Mouse (Mus musculus) ES-E14 (cell line): ENCODE results near the gene Rab35. TPM values are rescaled to one million over a fixed set of nuclear protein-coding genes. Genes with fewer than 3 reads are reported as not detected.
A peak's percentile ranks its signal among the peaks of the same experiment; 100 is the strongest.

Experiments used
- DNase-seq: peaks from one replicate; pipeline ENCODE4 v3.0.0-alpha.2; 2013; ENCODE audit warnings: low read depth, low spot score
- H3K27ac ChIP-seq: 2 replicates; pipeline ENCODE4 v1.5.1; 2012; ENCODE audit warnings: low read depth, mild to moderate bottlenecking, low read length, moderate library complexity, mixed read lengths; ENCODE audit not compliant: poor library complexity, insufficient read depth, severe bottlenecking
- H3K36me3 ChIP-seq: 2 replicates; pipeline ENCODE4 v1.6.1; 2012; ENCODE audit warnings: mild to moderate bottlenecking, low read length, moderate library complexity, mixed read lengths; ENCODE audit not compliant: control insufficient read depth, poor library complexity, insufficient read depth, severe bottlenecking
- H3K4me1 ChIP-seq, 2 experiments: fragments of 150-350 bp in 1 of 2; sonication (generic) in 1 of 2; 2 replicates each; pipeline ENCODE4 v1.6.1; 2012; ENCODE audit warnings: low read length in 2 of 2, mild to moderate bottlenecking in 1 of 2, mixed read lengths in 1 of 2; ENCODE audit not compliant: control insufficient read depth in 2 of 2, insufficient read depth in 2 of 2, poor library complexity in 1 of 2
- H3K4me3 ChIP-seq, 2 experiments: fragments of 150-350 bp in 1 of 2; sonication (generic) in 1 of 2; 2 replicates each; pipeline ENCODE4 v1.5.1; 2012; ENCODE audit warnings: low read length in 2 of 2, low read depth in 1 of 2, mild to moderate bottlenecking in 1 of 2, mixed read lengths in 1 of 2; ENCODE audit not compliant: insufficient read depth in 1 of 2, poor library complexity in 1 of 2, severe bottlenecking in 1 of 2
- H3K9ac ChIP-seq: 2 replicates; pipeline ENCODE4 v1.6.1; 2012; ENCODE audit warnings: low read depth, mild to moderate bottlenecking, low read length, mixed read lengths; ENCODE audit not compliant: poor library complexity, insufficient read depth, severe bottlenecking
- H3K9me3 ChIP-seq: fragments of 150-350 bp; sonication (generic); 2 replicates; pipeline ENCODE4 v1.6.1; 2012; ENCODE audit warnings: low read depth, mild to moderate bottlenecking, low read length; ENCODE audit not compliant: control insufficient read depth, insufficient read depth
- CHD2 ChIP-seq: IDR thresholded peaks from 2 replicates; pipeline ENCODE4 v1.6.1; 2014; ENCODE audit warnings: mild to moderate bottlenecking, low read depth, low read length, inconsistent platforms
- HCFC1 ChIP-seq: IDR thresholded peaks from 2 replicates; pipeline ENCODE4 v1.6.1; 2012; ENCODE audit warnings: low read length, inconsistent platforms, borderline replicate concordance; ENCODE audit not compliant: insufficient read depth
- MAFK ChIP-seq: IDR thresholded peaks from 2 replicates; pipeline ENCODE4 v1.6.1; 2014; ENCODE audit warnings: mild to moderate bottlenecking, low read depth, low read length, inconsistent platforms; ENCODE audit not compliant: insufficient read depth
- ZC3H11A ChIP-seq: IDR thresholded peaks from 2 replicates; pipeline ENCODE4 v1.6.1; 2012; ENCODE audit warnings: low read depth, mild to moderate bottlenecking, inconsistent platforms, low read length, borderline replicate concordance
- ZNF384 ChIP-seq: IDR thresholded peaks from 2 replicates; pipeline ENCODE4 v1.6.1; 2012; ENCODE audit warnings: low read depth, low read length, inconsistent platforms
- in situ Hi-C, 2 experiments: fragments of 600-800 bp; cut with MboI; formaldehyde crosslinking; loops; one replicate each; pipeline ENCODE4 v1.15.1; 2025; ENCODE audit warnings: low sequenced_read_pairs in 2 of 2, inconsistent platforms in 1 of 2; ENCODE audit not compliant: unreplicated experiment in 2 of 2
- total RNA-seq: library from RNA; depleted of rRNA; stranded (reverse); fragments of 300-350 nt; gene quantifications from 2 replicates; pipeline ENCODE4 v1.2.3, GENCODE M21; 2012

Rab35 gene
- total RNA-seq, 1 experiment = 58.7 TPM

DNA sequence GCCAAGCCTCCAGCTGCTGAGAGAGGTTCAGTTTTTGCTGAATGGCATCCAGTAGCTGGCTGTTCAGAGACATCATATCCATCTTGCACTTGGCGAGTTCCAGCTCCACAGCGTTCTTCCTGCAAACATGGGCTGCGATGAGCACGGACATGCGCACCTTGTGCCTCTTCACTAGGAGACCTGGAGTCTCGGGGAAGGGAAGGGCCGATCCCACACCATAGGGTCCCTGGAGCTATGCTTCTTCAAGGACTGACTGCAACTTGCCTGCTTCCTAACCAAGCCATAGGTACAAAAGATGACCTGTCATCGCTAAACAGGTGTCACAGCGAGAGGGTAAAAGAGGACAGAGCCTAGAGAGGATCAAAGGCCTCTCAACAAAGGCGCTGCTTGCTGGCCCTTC lies 20.1 kb downstream of the Rab35 start:
- no peak overlapping the region for H3K27ac ChIP-seq
- H3K4me3 ChIP-seq = no peak overlapping the region
- H3K4me1 ChIP-seq = peaks cover 0 to 5% of the 10 kb centered on the region in 2 experiments; a peak in 1 of 4 replicates
- H3K9me3 ChIP-seq = no peaks in the 10 kb centered on the region
- TF ChIP-seq ZC3H11A = no peak
- TF ChIP-seq MAFK = no peak
- H3K36me3 ChIP-seq = peaks cover 7% of the 10 kb centered on the region; the same call in 1 of the 2 replicates
- H3K9ac ChIP-seq = no peak overlapping the region
- in situ Hi-C loops = no loop called here
- no peak for DNase-seq

DNA sequence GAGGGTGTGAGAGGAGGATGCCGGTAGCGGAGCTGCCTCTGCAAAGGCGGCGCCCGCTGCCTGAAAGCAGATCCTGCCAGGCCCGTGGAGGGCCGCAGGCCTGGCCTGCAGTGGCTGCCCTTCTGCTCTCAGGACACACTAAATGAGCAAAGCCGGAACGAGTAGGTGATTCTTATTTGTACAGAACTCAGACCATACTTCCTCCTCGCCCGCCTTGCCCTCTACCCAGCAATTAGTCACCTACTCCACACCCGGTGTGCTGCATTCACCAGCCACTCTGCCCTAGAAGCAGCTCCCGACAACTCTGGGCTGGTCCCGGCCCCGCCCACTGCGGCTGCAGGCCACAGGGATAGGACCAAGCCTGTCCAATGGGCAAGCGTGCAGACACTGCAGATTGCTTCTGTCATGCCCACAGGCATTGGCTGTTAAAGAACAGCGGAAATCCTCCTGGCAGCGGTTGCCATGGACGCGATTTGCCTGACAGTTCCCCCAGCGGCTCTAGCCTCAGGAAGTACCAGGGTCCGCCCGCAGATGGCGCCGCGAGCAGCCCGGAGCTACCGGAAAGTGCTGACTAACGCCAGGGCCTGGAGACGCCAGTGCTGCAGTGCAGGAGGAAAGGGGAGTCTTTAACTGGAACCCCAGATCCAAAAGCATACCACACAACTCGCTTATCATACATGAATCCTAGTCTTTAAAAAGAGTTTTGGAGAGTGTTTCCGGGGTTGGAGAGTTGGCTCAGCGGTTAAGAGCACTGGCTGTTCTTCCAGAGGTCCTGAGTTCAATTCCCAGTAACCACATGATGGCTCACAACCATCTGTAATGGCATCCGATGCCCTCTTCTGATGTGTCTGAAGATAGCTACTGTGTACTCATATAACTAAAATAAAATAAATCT lies 21.2 kb downstream of the Rab35 start:
- peak; percentile 97 for DNase-seq
- Histone ChIP-seq H3K36me3 (peaks cover 4% of the 10 kb centered on the region; the same call in 1 of the 2 replicates), H3K9me3 (no peaks in the 10 kb centered on the region), H3K4me1 (peaks cover 0 to 5% of the 10 kb centered on the region in 2 experiments; a peak in 1 of 4 replicates), H3K4me3 (peak overlapping the region; percentile 48 to 50), H3K27ac (no peak overlapping the region), H3K9ac (peak overlapping the region; percentile 39; the same call in 1 of the 2 replicates)
- in situ Hi-C loops = no loop called here
- TF ChIP-seq MAFK (peak; percentile 99), HCFC1 (peak; percentile 53; the same call in 1 of the 2 replicates), ZC3H11A (no peak)

DNA sequence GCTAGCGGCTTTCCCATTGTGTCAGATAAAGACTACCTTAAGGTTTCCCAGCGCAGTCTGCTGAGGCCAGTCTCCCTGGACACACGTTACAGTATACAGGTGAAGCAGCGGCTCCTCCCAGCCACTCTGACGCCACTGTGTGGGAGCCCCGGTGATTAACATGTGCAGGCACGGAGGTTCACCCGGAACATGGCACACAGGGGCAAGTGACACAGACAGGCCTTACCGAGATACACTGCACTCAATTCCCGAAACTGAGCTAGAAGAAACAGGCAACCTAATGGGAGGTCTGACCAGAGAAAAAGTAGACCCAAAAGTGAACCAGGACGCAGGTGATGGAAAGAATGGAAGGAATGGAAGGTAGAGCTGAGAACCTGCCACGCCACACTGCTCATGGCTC lies 22.1 kb downstream of the Rab35 start:
- no peaks in the 10 kb centered on the region for H3K9me3 ChIP-seq
- H3K27ac ChIP-seq = no peak overlapping the region
- in situ Hi-C loops = no loop called here
- H3K4me3 ChIP-seq = no peak overlapping the region
- H3K9ac ChIP-seq = 0 out of 2 replicates have a peak overlapping the region, but pooled peaks have one; percentile 34
- TF ChIP-seq HCFC1 = no peak
- TF ChIP-seq ZC3H11A = no peak
- no peak for TF ChIP-seq CHD2
- TF ChIP-seq ZNF384 = no peak
- TF ChIP-seq MAFK = no peak
- peaks cover under 1% of the 10 kb centered on the region; the same call in 1 of the 2 replicates for H3K36me3 ChIP-seq
- DNase-seq = no peak
- peaks cover 0 to 8% of the 10 kb centered on the region in 2 experiments; a peak in 1 of 4 replicates for H3K4me1 ChIP-seq

DNA sequence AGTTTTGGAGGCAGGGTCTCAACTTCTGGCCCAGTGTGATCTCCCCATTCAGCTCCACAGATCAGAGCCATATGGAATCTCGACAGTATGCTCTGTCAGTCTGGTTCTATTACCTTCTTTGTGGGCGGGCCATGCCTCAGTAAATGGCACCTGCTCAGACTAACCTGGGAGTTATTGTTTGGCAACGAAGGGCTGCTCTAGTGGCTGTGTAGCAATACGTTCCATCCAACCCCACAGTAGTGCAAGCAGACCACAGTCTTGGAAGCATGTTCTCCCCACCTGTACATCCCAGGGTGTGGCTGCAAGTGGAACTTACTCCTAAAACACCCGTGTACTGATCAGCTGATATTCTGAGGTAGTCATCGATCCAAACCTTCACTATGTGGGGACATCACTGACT lies 25.0 kb downstream of the Rab35 start:
- no peak for TF ChIP-seq HCFC1
- no peak for TF ChIP-seq MAFK
- TF ChIP-seq CHD2 = no peak
- TF ChIP-seq ZC3H11A = no peak
- no peak for TF ChIP-seq ZNF384
- H3K9ac ChIP-seq = no peak overlapping the region
- H3K4me1 ChIP-seq = peaks cover 0 to 8% of the 10 kb centered on the region in 2 experiments; a peak in 1 of 4 replicates
- in situ Hi-C loops = no loop called here
- H3K36me3 ChIP-seq = no peaks in the 10 kb centered on the region; the same call in 1 of the 2 replicates
- no peaks in the 10 kb centered on the region for H3K9me3 ChIP-seq
- no peak overlapping the region for H3K27ac ChIP-seq
- no peak for DNase-seq
- H3K4me3 ChIP-seq = no peak overlapping the region
